Mouse (Mus musculus): ENCODE data around the gene Jmjd8. TPM values are rescaled to one million over a fixed set of nuclear protein-coding genes. Genes with fewer than 3 reads are reported as not detected.

Jmjd8 gene
- polyA plus RNA-seq, 1 experiment from 2014 or later = 47.2 TPM

DNA sequence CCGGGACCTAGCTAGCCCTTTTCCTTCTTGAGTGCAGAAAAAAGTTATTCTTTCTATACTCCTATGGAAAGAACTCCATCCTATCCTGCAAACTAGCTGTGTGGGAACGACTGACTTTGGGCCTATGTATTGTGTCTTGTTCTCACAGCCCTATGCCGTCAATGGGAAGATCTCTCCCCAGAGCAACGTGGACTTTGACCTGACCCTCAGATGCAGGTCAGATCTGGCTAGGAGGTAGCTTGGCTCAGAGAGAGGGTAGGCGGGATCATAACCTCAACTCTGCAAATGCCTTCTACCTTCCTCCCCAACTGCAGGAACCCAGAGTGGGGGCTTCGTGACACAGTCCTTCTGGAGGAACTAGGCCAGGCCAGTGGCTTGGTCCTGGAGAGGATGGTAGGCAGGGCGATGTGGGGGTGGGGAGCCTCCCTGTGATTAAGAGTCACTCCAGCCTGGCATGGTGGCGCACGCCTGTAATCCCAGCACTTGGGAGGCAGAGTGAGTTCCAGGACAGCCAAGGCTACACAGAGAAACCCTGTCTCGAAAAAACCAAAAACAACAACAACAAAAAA is 47.8 kb downstream of the Jmjd8 start:
- Histone ChIP-seq H3K9ac (peak overlapping the region; percentile 79), H3K4me2 (peak overlapping the region; percentile 81), H3K27ac (no peak overlapping the region; the same call in 1 of the 2 replicates), H3K4me3 (peak overlapping the region; percentile 81), H3K4me1 (peaks cover 40% of the 10 kb centered on the region), H3K9me3 (no peaks in the 10 kb centered on the region), H3K36me3 (peaks cover 22% of the 10 kb centered on the region), H3K27me3 (no peaks in the 10 kb centered on the region)
- WGBS = 71% methylated on average over 10 of the region's 10 CpGs
- ATAC-seq (ENCODE audit: insufficient number of reproducible peaks, low FRiP score, low TSS enrichment, low read depth) = no peak

DNA sequence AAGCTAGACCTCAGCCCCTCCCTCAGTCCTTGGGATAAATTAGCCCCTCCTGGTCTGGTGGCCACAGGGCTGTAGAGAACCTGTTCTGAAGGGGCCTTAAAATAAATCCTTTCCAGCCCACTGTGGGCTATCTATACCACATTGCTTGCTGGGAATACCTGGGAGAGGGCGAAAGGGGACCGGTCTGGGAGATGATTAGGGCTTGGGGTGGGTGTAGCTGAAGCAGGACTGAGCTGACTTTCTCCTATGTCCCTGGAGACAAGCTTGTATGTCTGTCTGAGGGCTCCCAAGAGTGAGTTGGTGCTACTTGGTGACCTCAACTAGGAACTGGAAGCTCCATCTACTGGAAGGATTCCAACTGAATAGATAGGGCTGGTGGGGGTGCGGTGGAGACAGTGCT is 48.4 kb downstream of the Jmjd8 start:
- no peak for ATAC-seq (ENCODE audit: insufficient number of reproducible peaks, low FRiP score, low TSS enrichment, low read depth)
- Histone ChIP-seq H3K4me3 (no peak overlapping the region), H3K9me3 (no peaks in the 10 kb centered on the region), H3K4me2 (no peak overlapping the region), H3K27me3 (no peaks in the 10 kb centered on the region), H3K4me1 (peaks cover 40% of the 10 kb centered on the region), H3K9ac (no peak overlapping the region), H3K27ac (no peak overlapping the region), H3K36me3 (peaks cover 27% of the 10 kb centered on the region)
- 92% methylated on average over 3 of the region's 3 CpGs for WGBS

DNA sequence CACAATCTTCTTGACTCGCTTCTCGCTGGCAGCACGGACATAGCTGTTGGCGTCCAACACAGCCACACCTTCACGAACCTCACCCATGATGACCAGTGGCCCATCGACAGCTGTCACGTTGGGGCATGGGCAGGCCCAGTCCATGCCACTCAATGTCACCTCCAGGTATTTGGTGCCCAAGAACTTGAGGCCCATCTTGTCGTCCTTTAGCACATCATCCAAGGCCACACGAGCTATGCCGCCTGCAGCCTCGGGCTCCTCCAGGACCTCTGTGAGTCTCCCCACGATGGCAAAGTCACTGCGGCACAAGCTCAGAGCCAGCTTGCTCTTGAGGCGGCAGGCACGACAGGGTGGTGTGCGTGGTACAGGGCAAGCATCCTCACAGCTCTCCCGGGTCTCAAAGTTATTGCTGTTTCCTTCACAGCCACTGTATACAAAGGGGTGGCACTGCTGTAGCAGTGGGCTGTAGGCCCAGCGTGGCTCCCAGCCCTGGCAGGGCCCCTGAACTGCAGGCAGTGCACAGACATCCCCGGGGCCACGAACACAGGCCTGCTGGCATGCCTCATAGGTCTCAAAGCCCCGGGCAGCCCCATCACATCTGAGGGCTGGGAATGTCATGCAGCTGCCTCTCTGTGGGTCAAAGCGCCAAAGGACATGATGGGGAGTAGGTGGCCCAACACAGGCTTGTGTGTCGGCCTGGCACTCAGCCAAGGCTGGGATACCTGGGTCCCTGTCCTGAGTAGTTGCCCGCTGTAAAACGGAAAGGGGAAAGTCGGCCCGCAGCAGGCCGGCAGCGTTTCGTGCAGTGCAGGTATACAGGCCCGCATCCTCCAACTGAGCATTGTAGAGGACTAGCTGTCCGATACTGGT is 49.3 kb downstream of the Jmjd8 start:
- Histone ChIP-seq H3K9me3 (no peaks in the 10 kb centered on the region), H3K27me3 (no peaks in the 10 kb centered on the region), H3K4me1 (peaks cover 40% of the 10 kb centered on the region), H3K9ac (no peak overlapping the region), H3K4me2 (no peak overlapping the region), H3K27ac (no peak overlapping the region), H3K4me3 (no peak overlapping the region), H3K36me3 (peaks cover 36% of the 10 kb centered on the region)
- WGBS = 91% methylated on average over 32 of the region's 32 CpGs
- no peak for ATAC-seq (ENCODE audit: insufficient number of reproducible peaks, low FRiP score, low TSS enrichment, low read depth)

DNA sequence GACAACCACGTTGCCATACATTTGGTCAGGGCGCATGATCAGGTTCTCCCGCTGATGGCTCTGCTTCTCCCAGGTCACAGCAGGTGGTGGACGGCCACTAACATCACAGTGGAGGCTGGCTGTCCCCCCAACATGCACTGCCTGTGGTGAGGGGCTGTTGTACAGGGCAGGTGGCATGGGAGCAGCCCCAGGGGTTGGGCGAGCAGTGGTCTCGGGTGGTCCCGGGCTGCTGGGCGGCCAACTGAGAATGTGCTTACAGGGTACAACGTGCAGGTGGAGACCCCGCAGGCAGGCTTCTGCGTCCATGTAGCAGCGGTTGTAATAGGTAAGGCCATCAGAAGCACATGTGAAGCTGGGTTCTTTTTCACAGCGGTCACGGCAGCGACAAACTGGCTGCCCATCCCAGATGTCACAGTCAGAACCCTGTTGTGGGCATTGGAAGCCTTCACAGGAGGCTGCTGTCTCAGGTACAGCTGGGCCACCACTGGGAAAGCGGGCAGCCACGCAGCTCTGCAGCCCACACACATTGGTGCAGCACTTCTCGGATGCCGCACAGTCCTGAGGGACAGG is 50.0 kb downstream of the Jmjd8 start:
- no peak for ATAC-seq (ENCODE audit: insufficient number of reproducible peaks, low FRiP score, low TSS enrichment, low read depth)

DNA sequence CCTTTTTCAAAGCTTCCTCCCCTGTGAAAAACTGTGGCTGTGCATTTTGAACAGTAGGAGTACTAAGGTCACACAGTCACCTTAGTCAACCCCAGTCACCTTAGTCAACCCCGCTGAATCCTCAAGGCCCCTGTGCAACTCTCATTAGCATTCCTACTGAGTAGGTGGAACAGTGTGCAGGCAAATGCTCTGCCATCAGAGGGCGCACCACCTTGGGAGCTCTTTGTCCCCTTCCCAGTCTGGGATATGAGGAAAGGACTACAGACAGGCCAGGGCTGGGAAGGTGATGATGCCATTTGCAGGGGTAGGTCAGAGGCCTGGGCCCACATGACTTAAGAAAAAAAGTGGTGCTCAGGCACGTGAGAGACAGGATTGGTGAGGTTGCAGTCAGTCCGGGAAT is 50.6 kb downstream of the Jmjd8 start:
- 66% methylated on average over 4 of the region's 4 CpGs for WGBS
- H3K4me1 ChIP-seq = peaks cover 35% of the 10 kb centered on the region
- no peak overlapping the region for H3K4me2 ChIP-seq
- H3K27me3 ChIP-seq = no peaks in the 10 kb centered on the region
- peaks cover 49% of the 10 kb centered on the region for H3K36me3 ChIP-seq
- H3K4me3 ChIP-seq = no peak overlapping the region
- no peak overlapping the region for H3K27ac ChIP-seq
- H3K9ac ChIP-seq = no peak overlapping the region
- no peak for ATAC-seq (ENCODE audit: insufficient number of reproducible peaks, low FRiP score, low TSS enrichment, low read depth)
- no peaks in the 10 kb centered on the region for H3K9me3 ChIP-seq

More for the DNA sequence above, 50.0 kb downstream of the Jmjd8 start:
- H3K4me1 ChIP-seq = peaks cover 40% of the 10 kb centered on the region
- WGBS = 91% methylated on average over 19 of the region's 19 CpGs
- no peak overlapping the region for H3K27ac ChIP-seq
- no peak overlapping the region for H3K4me3 ChIP-seq
- no peaks in the 10 kb centered on the region for H3K9me3 ChIP-seq
- no peaks in the 10 kb centered on the region for H3K27me3 ChIP-seq
- no peak overlapping the region for H3K9ac ChIP-seq
- no peak overlapping the region for H3K4me2 ChIP-seq
- H3K36me3 ChIP-seq = peaks cover 43% of the 10 kb centered on the region

DNA sequence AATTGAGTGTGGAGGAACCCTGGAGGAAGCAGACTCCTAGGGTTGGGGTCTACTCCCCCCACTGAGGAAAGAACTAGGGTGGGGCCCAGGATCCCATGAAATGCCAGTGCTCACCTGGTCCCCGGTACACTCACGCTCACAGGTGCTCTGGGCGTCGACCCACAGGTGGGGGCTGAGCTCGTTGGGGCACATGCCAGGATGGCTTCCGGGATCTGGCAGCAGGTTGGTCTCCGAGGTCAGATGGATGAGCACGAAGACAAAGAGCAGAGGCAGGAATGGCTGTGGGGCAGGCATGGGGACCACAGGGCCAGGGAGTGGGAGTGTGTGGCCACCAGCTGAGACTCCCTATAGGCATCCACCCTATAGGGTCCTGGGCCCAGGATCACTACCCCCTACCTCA is 51.1 kb downstream of the Jmjd8 start:
- Histone ChIP-seq H3K9me3 (no peaks in the 10 kb centered on the region), H3K27me3 (no peaks in the 10 kb centered on the region), H3K27ac (no peak overlapping the region), H3K9ac (no peak overlapping the region), H3K4me2 (no peak overlapping the region), H3K4me1 (peaks cover 32% of the 10 kb centered on the region), H3K36me3 (peaks cover 54% of the 10 kb centered on the region), H3K4me3 (no peak overlapping the region)
- WGBS = 71% methylated on average over 8 of the region's 8 CpGs
- no peak for ATAC-seq (ENCODE audit: insufficient number of reproducible peaks, low FRiP score, low TSS enrichment, low read depth)

DNA sequence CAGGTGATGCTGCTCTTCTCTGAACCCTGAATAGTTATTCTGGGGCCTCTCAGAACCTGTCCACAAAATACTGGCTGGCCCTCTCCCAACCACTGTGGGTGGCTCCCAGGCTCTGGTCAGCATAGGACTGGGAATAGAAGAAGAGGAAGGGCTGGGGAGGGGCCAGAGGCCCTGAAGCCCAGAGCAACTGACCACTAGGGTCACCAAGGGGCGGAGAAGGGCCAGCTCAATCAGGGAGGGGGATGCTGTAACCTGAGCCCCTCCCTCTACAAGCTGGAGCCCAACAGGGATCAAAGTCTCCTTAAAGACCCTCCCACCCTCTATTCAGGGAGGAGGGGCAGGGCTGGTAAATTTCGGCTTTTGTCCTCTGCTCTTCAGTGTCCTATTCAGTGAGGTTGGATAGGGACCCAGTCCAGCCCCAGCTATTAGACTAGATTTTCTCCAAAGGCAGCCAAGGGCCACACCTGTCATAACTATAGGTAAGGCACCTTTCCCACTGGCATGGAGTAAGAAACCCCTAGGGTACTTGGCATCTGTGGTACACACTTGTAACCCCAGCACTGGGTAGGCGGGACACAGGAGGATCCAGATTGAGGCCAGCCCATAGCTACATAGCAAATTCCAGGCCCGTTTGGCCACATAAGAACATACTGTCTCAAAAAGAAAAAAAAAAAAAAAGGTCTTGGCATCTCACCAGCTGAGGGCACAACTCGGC is 51.7 kb downstream of the Jmjd8 start, which contains the start of gene Wfikkn1:
Gene Wfikkn1, minus strand, starts transcription at position 663 of the 715 bp plus-strand sequence.
- Histone ChIP-seq H3K4me3 (no peak within 1 kb of the TSS), H3K36me3 (peaks cover 57% of the 10 kb centered on the region), H3K4me2 (no peak within 1 kb of the TSS), H3K4me1 (peaks cover 32% of the 10 kb centered on the region), H3K27ac (no peak within 1 kb of the TSS), H3K9me3 (no peaks in the 10 kb centered on the region), H3K9ac (no peak within 1 kb of the TSS), H3K27me3 (no peaks in the 10 kb centered on the region)
- no peak for ATAC-seq (ENCODE audit: insufficient number of reproducible peaks, low FRiP score, low TSS enrichment, low read depth)
- WGBS = 36% methylated on average over 5 of the region's 5 CpGs

DNA sequence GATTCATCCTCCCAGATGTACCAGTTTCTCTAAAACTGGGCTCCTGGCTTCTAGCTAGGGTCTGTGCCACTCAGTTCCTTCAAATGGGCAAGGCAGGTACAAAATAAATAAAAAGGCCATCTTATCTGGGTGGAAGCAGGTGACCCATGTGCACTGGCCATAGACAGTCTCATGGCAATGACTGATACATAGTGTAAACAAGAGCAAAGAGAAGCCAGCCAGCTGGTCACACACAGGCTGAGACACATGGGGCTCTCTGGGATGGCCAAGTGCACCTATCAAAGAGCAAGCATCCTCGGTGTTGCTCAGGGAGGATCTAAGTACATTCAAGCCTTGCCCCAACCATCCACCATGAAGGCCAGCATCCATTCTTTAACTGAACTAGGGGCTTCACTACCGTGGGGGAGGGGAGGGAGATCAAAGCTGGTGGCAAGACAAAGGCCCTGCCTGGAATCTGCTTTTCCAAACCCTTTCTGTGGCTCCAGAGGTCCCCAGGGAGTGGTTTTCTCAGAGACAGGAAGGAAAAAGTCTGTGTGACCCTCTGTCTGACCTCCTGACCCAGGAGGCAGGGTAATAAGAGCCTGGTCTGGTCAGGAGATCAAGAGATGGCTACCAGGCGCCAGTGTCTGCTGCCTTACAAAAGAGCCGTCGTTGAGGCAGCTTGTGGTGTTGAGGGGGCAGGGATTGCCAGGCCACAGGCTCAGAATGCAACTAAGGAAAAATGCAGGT is 52.4 kb downstream of the Jmjd8 start:
- 19% methylated on average over 5 of the region's 5 CpGs for WGBS
- Histone ChIP-seq H3K9me3 (no peaks in the 10 kb centered on the region), H3K4me3 (no peak overlapping the region), H3K36me3 (peaks cover 57% of the 10 kb centered on the region), H3K27ac (no peak overlapping the region), H3K4me2 (no peak overlapping the region), H3K4me1 (peaks cover 28% of the 10 kb centered on the region), H3K27me3 (no peaks in the 10 kb centered on the region), H3K9ac (no peak overlapping the region)
- no peak for ATAC-seq (ENCODE audit: insufficient number of reproducible peaks, low FRiP score, low TSS enrichment, low read depth)

Small RNAs within 50 kb of the gene (microRNA-seq; reads per million reads assigned to microRNA genes)
- gene Mir3082 = not detected
- gene Mir6966 = 0.61 reads per million

Other genes starting within 250 kb of the Jmjd8 start
- 28.8 and 30.5 TPM in 2 replicates for gene Lmf1, start 249.8 kb upstream of the Jmjd8 start, polyA plus RNA-seq (2015; fragmentation: Nextera tagmentation; extraction: Ambion mirVana)
- gene Gng13, start 111.7 kb upstream of the Jmjd8 start, polyA plus RNA-seq (2015; fragmentation: Nextera tagmentation; extraction: Ambion mirVana) = 4.8 and 6.1 TPM in 2 replicates
- gene Chtf18, start 101.4 kb upstream of the Jmjd8 start, polyA plus RNA-seq (2015; fragmentation: Nextera tagmentation; extraction: Ambion mirVana) = 20.9 and 21.2 TPM in 2 replicates
- gene Rpusd1, start 101.2 kb upstream of the Jmjd8 start, polyA plus RNA-seq (2015; fragmentation: Nextera tagmentation; extraction: Ambion mirVana) = 22.8 and 23.3 TPM in 2 replicates
- gene Mslnl, start 92.8 kb upstream of the Jmjd8 start, polyA plus RNA-seq (2015; fragmentation: Nextera tagmentation; extraction: Ambion mirVana) = 0.13 and 0.17 TPM in 2 replicates
- 38.4 and 40.6 TPM in 2 replicates for gene Msln, start 74.5 kb upstream of the Jmjd8 start, polyA plus RNA-seq (2015; fragmentation: Nextera tagmentation; extraction: Ambion mirVana)
- gene Narfl, start 55.1 kb upstream of the Jmjd8 start, polyA plus RNA-seq (2015; fragmentation: Nextera tagmentation; extraction: Ambion mirVana) = 26.7 and 27.2 TPM in 2 replicates
- gene Haghl, start 43.2 kb upstream of the Jmjd8 start, polyA plus RNA-seq (2015; fragmentation: Nextera tagmentation; extraction: Ambion mirVana) = 53.2 and 54.4 TPM in 2 replicates
- gene Ccdc78, start 42.3 kb upstream of the Jmjd8 start, polyA plus RNA-seq (2015; fragmentation: Nextera tagmentation; extraction: Ambion mirVana) = 0.09 and 0.14 TPM in 2 replicates
- 85.7 and 95.6 TPM in 2 replicates for gene Fam173a, start 36.0 kb upstream of the Jmjd8 start, polyA plus RNA-seq (2015; fragmentation: Nextera tagmentation; extraction: Ambion mirVana)
- gene AC134908.4, start 33.2 kb upstream of the Jmjd8 start, polyA plus RNA-seq (2015; fragmentation: Nextera tagmentation; extraction: Ambion mirVana) = 0.56 and 0.58 TPM in 2 replicates
- 39.1 and 40.0 TPM in 2 replicates for gene Metrn, start 31.7 kb upstream of the Jmjd8 start, polyA plus RNA-seq (2015; fragmentation: Nextera tagmentation; extraction: Ambion mirVana)
- 2.0 and 2.7 TPM in 2 replicates for gene Fbxl16, start 19.8 kb upstream of the Jmjd8 start, polyA plus RNA-seq (2015; fragmentation: Nextera tagmentation; extraction: Ambion mirVana)
- gene Wdr24, start 5.2 kb upstream of the Jmjd8 start, polyA plus RNA-seq (2015; fragmentation: Nextera tagmentation; extraction: Ambion mirVana) = 24.6 and 26.5 TPM in 2 replicates
- gene Stub1, start 4.5 kb downstream of the Jmjd8 start, polyA plus RNA-seq (2015; fragmentation: Nextera tagmentation; extraction: Ambion mirVana) = 346 and 387 TPM in 2 replicates
- 1.8 and 2.6 TPM in 2 replicates for gene Rhbdl1, start 8.4 kb downstream of the Jmjd8 start, polyA plus RNA-seq (2015; fragmentation: Nextera tagmentation; extraction: Ambion mirVana)
- 1.8 and 2.6 TPM in 2 replicates for gene Gm20683, start 12.9 kb downstream of the Jmjd8 start, polyA plus RNA-seq (2015; fragmentation: Nextera tagmentation; extraction: Ambion mirVana)
- 21.9 and 25.4 TPM in 2 replicates for gene Rhot2, start 16.0 kb downstream of the Jmjd8 start, polyA plus RNA-seq (2015; fragmentation: Nextera tagmentation; extraction: Ambion mirVana)
- 16.8 and 21.3 TPM in 2 replicates for gene Wdr90, start 32.6 kb downstream of the Jmjd8 start, polyA plus RNA-seq (2015; fragmentation: Nextera tagmentation; extraction: Ambion mirVana)
- gene Mcrip2, start 39.9 kb downstream of the Jmjd8 start, polyA plus RNA-seq (2015; fragmentation: Nextera tagmentation; extraction: Ambion mirVana) = 16.7 and 22.2 TPM in 2 replicates
- 45.3 and 48.0 TPM in 2 replicates for gene Mettl26, start 46.2 kb downstream of the Jmjd8 start, polyA plus RNA-seq (2015; fragmentation: Nextera tagmentation; extraction: Ambion mirVana)
- gene Wfikkn1, start 52.0 kb downstream of the Jmjd8 start, polyA plus RNA-seq (2015; fragmentation: Nextera tagmentation; extraction: Ambion mirVana) = 0.63 and 0.65 TPM in 2 replicates
- gene Rab40c, start 90.9 kb downstream of the Jmjd8 start, polyA plus RNA-seq (2015; fragmentation: Nextera tagmentation; extraction: Ambion mirVana) = 30.7 and 35.2 TPM in 2 replicates
- 45.7 and 47.8 TPM in 2 replicates for gene Pigq, start 116.1 kb downstream of the Jmjd8 start, polyA plus RNA-seq (2015; fragmentation: Nextera tagmentation; extraction: Ambion mirVana)
- gene Nhlrc4, start 116.1 kb downstream of the Jmjd8 start, polyA plus RNA-seq (2015; fragmentation: Nextera tagmentation; extraction: Ambion mirVana) = 0.42 TPM in 1 of 2 replicates, not detected in the other
- 0.06 and 0.14 TPM in 2 replicates for gene A930017K11Rik, start 123.7 kb downstream of the Jmjd8 start, polyA plus RNA-seq (2015; fragmentation: Nextera tagmentation; extraction: Ambion mirVana)
- 24.5 and 29.0 TPM in 2 replicates for gene Capn15, start 156.9 kb downstream of the Jmjd8 start, polyA plus RNA-seq (2015; fragmentation: Nextera tagmentation; extraction: Ambion mirVana)
- 13.1 and 16.8 TPM in 2 replicates for gene Rab11fip3, start 240.7 kb downstream of the Jmjd8 start, polyA plus RNA-seq (2015; fragmentation: Nextera tagmentation; extraction: Ambion mirVana)